Mouse (Mus musculus) left cerebral cortex, postnatal 10 days (tissue): ENCODE data around the gene Cklf. TPM values are rescaled to one million over a fixed set of nuclear protein-coding genes. Genes with fewer than 3 reads are reported as not detected.

Source experiments
- total RNA-seq, 2 experiments: library from RNA; stranded (reverse); gene quantifications; 2 replicates each; pipeline ENCODE4 v1.2.3; 2021

Cklf gene
- total RNA-seq, 2 experiments from 2014 or later: 12.5 to 13.0 TPM

Other genes starting within 250 kb of the Cklf start
- 10 to 100 TPM; 16.8 to 19.1 TPM for gene Cdh5, start 149.2 kb upstream of the Cklf start, total RNA-seq
- gene Bean1, start 80.4 kb upstream of the Cklf start, total RNA-seq: 10 to 100 TPM; 26.1 to 27.9 TPM
- 10 to 100 TPM; 40.6 to 41.1 TPM for gene Tk2, start 2.3 kb upstream of the Cklf start, total RNA-seq
- gene Cmtm2a, start 42.3 kb downstream of the Cklf start, total RNA-seq: not detected
- not detected for gene Gm45711, start 59.2 kb downstream of the Cklf start, total RNA-seq
- gene Cmtm1, start 59.3 kb downstream of the Cklf start, total RNA-seq: not detected
- gene Gm11020, start 70.7 kb downstream of the Cklf start, total RNA-seq: not detected
- gene Cmtm2b, start 71.4 kb downstream of the Cklf start, total RNA-seq: not detected
- 10 to 100 TPM; 13.2 to 22.8 TPM for gene Cmtm3, start 88.5 kb downstream of the Cklf start, total RNA-seq
- gene Cmtm4, start 144.9 kb downstream of the Cklf start, total RNA-seq: 10 to 100 TPM; 67.5 to 72.2 TPM
- 100 to 1,000 TPM; 204 to 207 TPM for gene Dync1li2, start 192.2 kb downstream of the Cklf start, total RNA-seq